Mouse (Mus musculus): ENCODE measurements around the gene Gsk3a. TPM values are rescaled to one million over a fixed set of nuclear protein-coding genes. Genes with fewer than 3 reads are reported as not detected.
A peak's percentile ranks its signal among the peaks of the same experiment; 100 is the strongest.
"Not testable (repeated sequence)": the region's sequence is repeated elsewhere in the genome, so short reads cannot be mapped to it uniquely, and the experiment has no call there.

Gsk3a gene
- polyA plus RNA-seq, 1 experiment from 2014 or later = 20.3 TPM

GRCm38 (mm10) chr7:25270652-25271633 lies 33.3 kb upstream of the Gsk3a start:
- no peak overlapping the region for H3K27ac ChIP-seq
- H3K4me2 ChIP-seq (replicated peaks) = peak overlapping the region; percentile 80; the same call in 1 of the 2 replicates
- peaks cover 32% of the 10 kb centered on the region for H3K36me3 ChIP-seq
- H3K27me3 ChIP-seq (replicated peaks) = no peaks in the 10 kb centered on the region
- no peak overlapping the region for H3K9ac ChIP-seq
- no peaks in the 10 kb centered on the region for H3K9me3 ChIP-seq
- 91% methylated on average over 35 of the region's 35 CpGs for WGBS
- peaks cover 39% of the 10 kb centered on the region for H3K4me1 ChIP-seq
- no peak for ATAC-seq (ENCODE audit: low FRiP score, low read depth)
- H3K4me3 ChIP-seq = no peak overlapping the region

GRCm38 (mm10) chr7:25269545-25270271 lies 32.1 kb upstream of the Gsk3a start:
- no peak for ATAC-seq (ENCODE audit: low FRiP score, low read depth)
- peaks cover 28% of the 10 kb centered on the region for H3K4me1 ChIP-seq
- peaks cover 32% of the 10 kb centered on the region for H3K36me3 ChIP-seq
- 90% methylated on average over 8 of the region's 8 CpGs for WGBS
- H3K9ac ChIP-seq = peak overlapping the region; percentile 84; the same call in 1 of the 2 replicates
- H3K4me3 ChIP-seq = peak overlapping the region; percentile 9
- H3K27ac ChIP-seq = no peak overlapping the region
- H3K9me3 ChIP-seq = no peaks in the 10 kb centered on the region
- peak overlapping the region; percentile 80 for H3K4me2 ChIP-seq (replicated peaks)
- H3K27me3 ChIP-seq (replicated peaks) = no peaks in the 10 kb centered on the region; the same call in 1 of the 2 replicates

- no peaks in the 10 kb centered on the region; the same call in 1 of the 2 replicates for H3K27me3 ChIP-seq (replicated peaks)
- 53% methylated on average over 4 of the region's 4 CpGs for WGBS
- H3K4me3 ChIP-seq = peak overlapping the region; percentile 82
- ATAC-seq (ENCODE audit: low FRiP score, low read depth) = no peak
- H3K27ac ChIP-seq = no peak overlapping the region
- peak overlapping the region; percentile 80 for H3K4me2 ChIP-seq (replicated peaks)
- H3K36me3 ChIP-seq = peaks cover 32% of the 10 kb centered on the region
- peaks cover 21% of the 10 kb centered on the region for H3K4me1 ChIP-seq
- peak overlapping the region; percentile 84 for H3K9ac ChIP-seq
- no peaks in the 10 kb centered on the region for H3K9me3 ChIP-seq
Observed at GRCm38 (mm10) chr7:25269029-25269428, 31.4 kb upstream of the Gsk3a start.

GRCm38 (mm10) chr7:25268588-25268987 lies 30.9 kb upstream of the Gsk3a start:
- Histone ChIP-seq H3K4me3 (peak overlapping the region; percentile 82), H3K36me3 (peaks cover 29% of the 10 kb centered on the region), H3K27me3 (replicated peaks) (no peaks in the 10 kb centered on the region; the same call in 1 of the 2 replicates), H3K27ac (peak overlapping the region; percentile 75; the same call in 1 of the 2 replicates), H3K9me3 (no peaks in the 10 kb centered on the region), H3K4me2 (replicated peaks) (peak overlapping the region; percentile 80), H3K9ac (peak overlapping the region; percentile 84), H3K4me1 (peaks cover 21% of the 10 kb centered on the region)
- WGBS = 4% methylated on average over 7 of the region's 7 CpGs
- no peak for ATAC-seq (ENCODE audit: low FRiP score, low read depth)

- Histone ChIP-seq H3K4me3 (peak overlapping the region; percentile 82), H3K9ac (peak overlapping the region; percentile 84), H3K27ac (peak overlapping the region; percentile 75), H3K4me2 (replicated peaks) (peak overlapping the region; percentile 80), H3K9me3 (no peaks in the 10 kb centered on the region), H3K4me1 (peaks cover 21% of the 10 kb centered on the region), H3K36me3 (peaks cover 22% of the 10 kb centered on the region), H3K27me3 (replicated peaks) (no peaks in the 10 kb centered on the region; the same call in 1 of the 2 replicates)
- peak; percentile 95 for ATAC-seq (ENCODE audit: low FRiP score, low read depth)
- WGBS = under 1% methylated on average over 33 of the region's 33 CpGs
Observed at GRCm38 (mm10) chr7:25267751-25268463, 30.3 kb upstream of the Gsk3a start.

GRCm38 (mm10) chr7:25267301-25267750 lies 29.7 kb upstream of the Gsk3a start, which contains the start of gene Cic:
Cic (plus strand) TSS chr7:25267704.
- H3K27ac ChIP-seq = peak within 1 kb of the TSS; percentile 75
- no peaks in the 10 kb centered on the region for H3K9me3 ChIP-seq
- peak within 1 kb of the TSS; percentile 84 for H3K9ac ChIP-seq
- peaks cover 21% of the 10 kb centered on the region for H3K4me1 ChIP-seq
- H3K27me3 ChIP-seq (replicated peaks) = no peaks in the 10 kb centered on the region; the same call in 1 of the 2 replicates
- peaks cover 16% of the 10 kb centered on the region for H3K36me3 ChIP-seq
- under 1% methylated on average over 29 of the region's 29 CpGs for WGBS
- H3K4me2 ChIP-seq (replicated peaks) = peak within 1 kb of the TSS; percentile 80
- H3K4me3 ChIP-seq = peak within 1 kb of the TSS; percentile 82
- ATAC-seq (ENCODE audit: low FRiP score, low read depth) = peak; percentile 89

GRCm38 (mm10) chr7:25266180-25266962 lies 28.7 kb upstream of the Gsk3a start:
- Histone ChIP-seq H3K4me1 (peaks cover 21% of the 10 kb centered on the region), H3K9me3 (no peaks in the 10 kb centered on the region), H3K9ac (no peak overlapping the region), H3K36me3 (peaks cover 7% of the 10 kb centered on the region), H3K27ac (no peak overlapping the region), H3K4me2 (replicated peaks) (peak overlapping the region; percentile 58), H3K27me3 (replicated peaks) (no peaks in the 10 kb centered on the region; the same call in 1 of the 2 replicates), H3K4me3 (no peak overlapping the region)
- no peak for ATAC-seq (ENCODE audit: low FRiP score, low read depth)
- 87% methylated on average over 8 of the region's 8 CpGs for WGBS

GRCm38 (mm10) chr7:25265743-25266142 lies 28.1 kb upstream of the Gsk3a start:
- not testable (repeated sequence) for H3K27ac ChIP-seq; H3K9me3 ChIP-seq; H3K4me2 ChIP-seq (replicated peaks); H3K9ac ChIP-seq; ATAC-seq (ENCODE audit: low FRiP score, low read depth); H3K27me3 ChIP-seq (replicated peaks); H3K36me3 ChIP-seq; H3K4me3 ChIP-seq
- H3K4me1 ChIP-seq = peaks cover 19% of the 10 kb centered on the region
- WGBS = 89% methylated on average over 5 of the region's 5 CpGs

- Histone ChIP-seq H3K9ac (no peak overlapping the region), H3K27ac (no peak overlapping the region), H3K4me3 (no peak overlapping the region), H3K9me3 (no peaks in the 10 kb centered on the region), H3K27me3 (replicated peaks) (no peaks in the 10 kb centered on the region; the same call in 1 of the 2 replicates), H3K4me2 (replicated peaks) (no peak overlapping the region), H3K4me1 (peaks cover 11% of the 10 kb centered on the region), H3K36me3 (no peaks in the 10 kb centered on the region)
- WGBS = 20% methylated on average over 17 of the region's 17 CpGs
- ATAC-seq (ENCODE audit: low FRiP score, low read depth) = no peak
Observed at GRCm38 (mm10) chr7:25263968-25264870, 26.6 kb upstream of the Gsk3a start.

- WGBS = 77% methylated on average over 1 of the region's 1 CpGs
- no peak for ATAC-seq (ENCODE audit: low FRiP score, low read depth)
- Histone ChIP-seq H3K9ac (no peak overlapping the region), H3K27me3 (replicated peaks) (no peaks in the 10 kb centered on the region; the same call in 1 of the 2 replicates), H3K36me3 (no peaks in the 10 kb centered on the region), H3K27ac (no peak overlapping the region), H3K4me2 (replicated peaks) (no peak overlapping the region), H3K9me3 (no peaks in the 10 kb centered on the region), H3K4me3 (no peak overlapping the region), H3K4me1 (peaks cover 3% of the 10 kb centered on the region)
Observed at GRCm38 (mm10) chr7:25261896-25262295, 24.2 kb upstream of the Gsk3a start.

Measured in neural tube, embryonic 12.5 days (tissue).